Mouse (Mus musculus) MEL-GATA-1-ER (cell line): ENCODE measurements around the gene Siglece.
"Not testable (repeated sequence)": the region's sequence is repeated elsewhere in the genome, so short reads cannot be mapped to it uniquely, and the experiment has no call there.

Source experiments
- DNase-seq: peaks from one replicate; pipeline ENCODE4 v3.0.0-alpha.2; 2012; ENCODE audit warnings: low read depth; ENCODE audit errors: extremely low read depth

Siglece gene

GRCm38 (mm10) chr7:43660002-43660401, at the start of gene Siglece:
TSS of gene Siglece (minus strand) at chr7:43660161.
- DNase-seq = no peak

GRCm38 (mm10) chr7:43690118-43690517, 30.2 kb upstream of the Siglece start, which contains the start of gene Klk14:
TSS of gene Klk14 (plus strand) at chr7:43690418.
- no peak for DNase-seq

- no peak for DNase-seq
These were observed 25.1 kb upstream of the Siglece start for GRCm38 (mm10) chr7:43685088-43685487.

- DNase-seq = not testable (repeated sequence)
These were observed 22.6 kb upstream of the Siglece start for GRCm38 (mm10) chr7:43682511-43682910.

GRCm38 (mm10) chr7:43680960-43681359, 21.0 kb upstream of the Siglece start:
- no peak for DNase-seq

GRCm38 (mm10) chr7:43678517-43678916, 18.6 kb upstream of the Siglece start:
- no peak for DNase-seq

GRCm38 (mm10) chr7:43675091-43675490, 15.1 kb upstream of the Siglece start:
- no peak for DNase-seq

- no peak for DNase-seq
These were observed 12.8 kb upstream of the Siglece start for GRCm38 (mm10) chr7:43672581-43673260.

GRCm38 (mm10) chr7:43671809-43672580, 12.0 kb upstream of the Siglece start, which contains the start of gene Ctu1:
TSS of gene Ctu1 (plus strand) at chr7:43672016.
- DNase-seq = peak; percentile 93

GRCm38 (mm10) chr7:43671064-43671808, 11.3 kb upstream of the Siglece start:
- DNase-seq = no peak

GRCm38 (mm10) chr7:43668582-43668981, 8.6 kb upstream of the Siglece start:
- DNase-seq = no peak

GRCm38 (mm10) chr7:43667221-43667620, 7.3 kb upstream of the Siglece start:
- DNase-seq = not testable (repeated sequence)

GRCm38 (mm10) chr7:43662804-43663203, 2.8 kb upstream of the Siglece start:
- DNase-seq = no peak

- DNase-seq = no peak
These were observed 3.7 kb downstream of the Siglece start for GRCm38 (mm10) chr7:43656232-43656631.

GRCm38 (mm10) chr7:43654519-43654918, 5.4 kb downstream of the Siglece start:
- DNase-seq = no peak

GRCm38 (mm10) chr7:43652683-43653082, 7.3 kb downstream of the Siglece start:
- DNase-seq = no peak

GRCm38 (mm10) chr7:43643046-43643652, 16.8 kb downstream of the Siglece start:
- no peak for DNase-seq

- no peak for DNase-seq
These were observed 17.4 kb downstream of the Siglece start for GRCm38 (mm10) chr7:43642587-43642986.

GRCm38 (mm10) chr7:43637118-43637517, 22.8 kb downstream of the Siglece start:
- DNase-seq = no peak

GRCm38 (mm10) chr7:43636194-43636593, 23.8 kb downstream of the Siglece start:
- no peak for DNase-seq

GRCm38 (mm10) chr7:43634500-43634899, 25.5 kb downstream of the Siglece start, which contains the start of gene Ceacam18:
TSS of gene Ceacam18 (plus strand) at chr7:43634707.
- DNase-seq = no peak
